In genomic region chr15:41948347-41949093, GRCm38 (mm10) we compare ENCODE assay signal across 8 mouse cellular contexts.
DNase-seq lines count a peak whose midpoint lies in the region; ATAC-seq and TF ChIP-seq lines count a peak whose summit lies in the region.

No protein-coding gene starts in this region.

- H3K4me3 ChIP-seq in E14TG2a.4 (replicated peaks; ENCODE audit: low read length) (no peak overlapping the region), myocyte (no peak overlapping the region)
- no peak overlapping the region for H3K4me3 ChIP-seq in embryonic facial prominence, embryonic 14.5 days (ENCODE audit: low read depth, low read length)

- no peaks in the 10 kb centered on the region for H3K79me2 ChIP-seq in myocyte (ENCODE audit: control insufficient read depth, insufficient read depth)

- no peak for DNase-seq in frontal cortex, postnatal 25 days (ENCODE audit: low spot score in 2 of 2)
- peak; percentile 64 for DNase-seq in embryonic facial prominence, embryonic 14.5 days (ENCODE audit: low spot score)
- peak; percentile 27 to 30 for DNase-seq in kidney, postnatal 36 days
- no peak for DNase-seq in natural killer cell, adult 2 months (ENCODE audit: low spot score in 2 of 2)
- no peak for DNase-seq in testis, postnatal 10 days (ENCODE audit: low spot score)

- no peak overlapping the region for H3ac ChIP-seq in myocyte (ENCODE audit: control insufficient read depth, insufficient read length)

- no peak overlapping the region for H3K27ac ChIP-seq in embryonic facial prominence, embryonic 14.5 days (replicated peaks; ENCODE audit: low read depth, low read length)

- no peak for TF ChIP-seq POLR2A in myocyte (IDR thresholded peaks at IDR 0.05; ENCODE audit: insufficient read length, low read depth)

- peaks cover 32% of the 10 kb centered on the region for H3K4me1 ChIP-seq in E14TG2a.4 (replicated peaks; ENCODE audit: low read depth, low read length)
- peaks cover 9% of the 10 kb centered on the region; the same call in 1 of the 2 replicates for H3K4me1 ChIP-seq in embryonic facial prominence, embryonic 14.5 days (ENCODE audit: control insufficient read depth, insufficient read depth, low read length)

- no peaks in the 10 kb centered on the region for H3K9me3 ChIP-seq in E14TG2a.4 (ENCODE audit: low read length)
- H3K9me3 ChIP-seq in embryonic facial prominence, embryonic 14.5 days (ENCODE audit: control insufficient read depth, low read length) = no peaks in the 10 kb centered on the region

- WGBS in embryonic facial prominence, embryonic 14.5 days = 11% methylated on average over 4 of the region's 4 CpGs

- H3K27me3 ChIP-seq in E14TG2a.4 (ENCODE audit: insufficient read depth, low read length) (no peaks in the 10 kb centered on the region), myocyte (ENCODE audit: control insufficient read depth, insufficient read depth, insufficient read length) (no peaks in the 10 kb centered on the region)
- H3K27me3 ChIP-seq in embryonic facial prominence, embryonic 14.5 days (replicated peaks; ENCODE audit: control insufficient read depth, insufficient read depth, low read length) = no peaks in the 10 kb centered on the region

- peak; percentile 54 for TF ChIP-seq CTCF in E14TG2a.4 (conservative IDR thresholded peaks at IDR 0.05; ENCODE audit: low read length)

- H3K36me3 ChIP-seq in E14TG2a.4 (ENCODE audit: insufficient read depth, low read length) = no peaks in the 10 kb centered on the region
- no peaks in the 10 kb centered on the region for H3K36me3 ChIP-seq in embryonic facial prominence, embryonic 14.5 days (ENCODE audit: control insufficient read depth, insufficient read depth, low read length)
- H3K36me3 ChIP-seq in myocyte (ENCODE audit: control insufficient read depth, insufficient read depth) = no peaks in the 10 kb centered on the region

- H3K4me2 ChIP-seq in embryonic facial prominence, embryonic 14.5 days (ENCODE audit: low read depth, low read length) = no peak overlapping the region; the same call in 1 of the 2 replicates
- H3K4me2 ChIP-seq in myocyte (ENCODE audit: low read depth) = peak overlapping the region; percentile 16

- H3K9ac ChIP-seq in embryonic facial prominence, embryonic 14.5 days (ENCODE audit: low read depth, low read length) = no peak overlapping the region

- peak; percentile 67; the same call in 1 of the 2 replicates for ATAC-seq in frontal cortex, adult (ENCODE audit: low TSS enrichment)
- peak; percentile 77 for ATAC-seq in embryonic facial prominence, embryonic 14.5 days (ENCODE audit: low read depth)

TF ChIP-seq in myocyte, 11 proteins besides CTCF, POLR2A, EP300 and RAD21:
- TF ChIP-seq MYOD1 (IDR thresholded peaks at IDR 0.05; ENCODE audit: control insufficient read depth in 1 of 3, insufficient read length in 2 of 3, low read depth in 2 of 3) (peak in 1 of 3 experiments; percentile 11), MYOG (IDR thresholded peaks at IDR 0.05; ENCODE audit: control insufficient read depth in 1 of 3, insufficient read depth in 1 of 3, insufficient read length in 2 of 3, low read depth in 2 of 3) (no peak), REST (IDR thresholded peaks at IDR 0.05; ENCODE audit: insufficient read depth, insufficient read length) (no peak), CEBPB (IDR thresholded peaks at IDR 0.05; ENCODE audit: insufficient read depth, poor library complexity, severe bottlenecking) (no peak; the same call in 1 of the 2 replicates), POLR2AphosphoS2 (IDR thresholded peaks at IDR 0.05; ENCODE audit: insufficient read length, low read depth) (no peak), TCF3 (IDR thresholded peaks at IDR 0.05; ENCODE audit: insufficient read length, low read depth) (no peak), SRF (IDR thresholded peaks at IDR 0.05; ENCODE audit: control insufficient read depth, insufficient read length, low read depth) (no peak)

Comparison
In these comparisons a context has a peak if more than half of its experiments do, and no peak if none do; other contexts are left out.
1. DNase-seq: peak in embryonic facial prominence, embryonic 14.5 days (single experiment) and kidney, postnatal 36 days (2 of 2); none in frontal cortex, postnatal 25 days (0 of 2), natural killer cell, adult 2 months (0 of 2) and testis, postnatal 10 days (single experiment).